Mouse (Mus musculus): Measurements from ENCODE around the gene Mymx.
A peak's percentile ranks its signal among the peaks of the same experiment; 100 is the strongest.
"Not testable (repeated sequence)": the region's sequence is repeated elsewhere in the genome, so short reads cannot be mapped to it uniquely, and the experiment has no call there.

The Mymx gene

DNA sequence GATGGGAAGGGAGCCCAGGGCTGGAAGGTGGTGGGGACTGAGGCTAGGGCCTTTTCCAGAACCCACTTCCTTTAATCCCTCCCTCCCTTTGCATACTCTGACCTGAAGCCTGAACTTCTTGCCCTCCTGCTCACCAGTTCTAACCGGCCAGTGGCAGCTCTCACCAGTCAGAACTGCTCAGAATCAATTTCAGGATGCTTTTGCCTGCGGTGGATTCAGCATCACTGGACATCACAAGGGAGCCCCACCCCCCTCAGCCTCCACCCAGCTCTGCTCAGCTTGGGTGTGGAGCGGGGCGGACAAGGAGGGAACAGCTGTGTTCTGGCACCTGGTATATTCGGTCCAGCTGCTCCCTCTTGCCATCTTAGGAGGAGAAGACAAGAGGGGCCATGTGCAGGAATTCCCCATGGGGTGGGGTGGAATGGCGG is at the start of gene Mymx:
TSS of gene Mymx (minus strand) at position 226 of the 428 bp plus-strand sequence.
- DNase-seq (ENCODE audit: low spot score) = no peak

DNA sequence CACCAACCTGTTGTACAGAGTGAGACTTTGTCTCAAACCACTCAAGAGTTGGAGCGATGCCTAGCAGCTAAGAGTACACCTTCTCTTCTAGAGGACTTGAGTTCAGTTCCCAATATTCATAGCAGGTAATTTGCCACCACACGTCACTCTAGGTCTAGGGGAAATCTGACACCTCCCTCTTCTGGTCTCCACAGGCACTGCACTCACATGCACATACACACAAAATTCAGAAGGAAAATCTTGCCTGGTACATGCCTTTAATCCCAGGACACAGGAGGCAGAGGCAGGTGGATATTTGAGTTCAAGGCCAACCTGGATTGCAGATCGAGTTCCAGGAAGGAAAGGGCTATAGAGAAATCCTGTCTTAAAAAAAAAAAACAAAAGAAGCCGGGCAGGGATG is 42.3 kb upstream of the Mymx start:
- DNase-seq (ENCODE audit: low spot score) = no peak

- DNase-seq (ENCODE audit: low spot score) = no peak
Observed at GRCm38 (mm10) chr17:45642701-45643100, 40.8 kb upstream of the Mymx start.

DNA sequence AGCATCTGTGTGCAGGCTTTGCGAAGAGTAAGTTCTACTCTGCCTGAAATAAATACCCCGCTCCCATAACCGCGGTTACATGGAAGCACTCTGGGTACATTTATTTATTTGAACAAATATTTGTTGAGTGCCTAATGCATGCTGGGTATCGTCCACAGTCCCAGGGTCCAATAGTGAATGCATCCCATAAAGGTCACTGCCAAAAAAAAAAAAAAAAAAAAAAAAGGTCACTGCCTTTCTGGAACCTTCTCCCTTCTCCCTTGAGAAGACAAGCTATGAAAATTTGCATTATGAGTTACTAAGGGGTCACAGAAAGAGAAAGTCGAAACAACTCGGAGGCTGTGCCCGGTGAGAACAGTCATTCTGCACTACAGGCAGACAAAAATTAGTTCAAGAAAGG is 40.1 kb upstream of the Mymx start:
- DNase-seq (ENCODE audit: low spot score) = no peak

DNA sequence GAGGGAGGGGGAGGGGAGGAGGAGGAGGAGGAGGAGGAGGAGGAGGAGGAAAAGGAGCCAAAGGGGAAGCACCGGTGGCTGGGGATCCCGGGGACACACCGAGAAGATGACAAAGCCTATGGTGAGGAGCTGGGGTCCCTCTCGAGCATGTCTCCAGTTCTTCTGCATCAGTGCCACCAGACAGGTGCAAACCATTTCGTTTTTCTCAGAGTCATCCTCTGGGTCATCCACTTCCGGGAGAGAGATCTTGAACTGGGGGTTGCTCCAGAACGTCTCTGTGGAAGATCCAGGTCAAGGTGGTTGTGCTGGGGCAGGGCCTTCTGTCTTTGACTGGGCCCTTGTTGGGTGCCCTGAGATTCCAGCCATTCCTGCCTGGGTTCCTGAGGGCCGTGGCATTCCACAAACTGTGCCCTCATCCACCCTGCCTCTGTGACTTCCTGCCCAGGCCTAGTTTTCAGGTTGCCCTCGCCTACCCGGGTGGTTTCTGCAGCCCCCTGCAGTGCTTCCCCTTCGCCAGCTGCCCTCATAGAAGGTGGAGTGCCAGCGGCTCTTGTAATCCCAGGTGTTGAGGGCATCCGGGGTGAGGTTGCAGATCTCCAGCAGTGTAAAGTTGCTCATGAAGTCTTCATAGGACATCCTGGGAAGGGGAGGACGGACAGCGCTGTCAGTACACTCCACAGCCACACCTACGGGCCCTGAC is 36.8 kb upstream of the Mymx start:
- DNase-seq (ENCODE audit: low spot score) = no peak

GRCm38 (mm10) chr17:45634033-45634432 is 32.1 kb upstream of the Mymx start:
- DNase-seq (ENCODE audit: low spot score) = no peak

DNA sequence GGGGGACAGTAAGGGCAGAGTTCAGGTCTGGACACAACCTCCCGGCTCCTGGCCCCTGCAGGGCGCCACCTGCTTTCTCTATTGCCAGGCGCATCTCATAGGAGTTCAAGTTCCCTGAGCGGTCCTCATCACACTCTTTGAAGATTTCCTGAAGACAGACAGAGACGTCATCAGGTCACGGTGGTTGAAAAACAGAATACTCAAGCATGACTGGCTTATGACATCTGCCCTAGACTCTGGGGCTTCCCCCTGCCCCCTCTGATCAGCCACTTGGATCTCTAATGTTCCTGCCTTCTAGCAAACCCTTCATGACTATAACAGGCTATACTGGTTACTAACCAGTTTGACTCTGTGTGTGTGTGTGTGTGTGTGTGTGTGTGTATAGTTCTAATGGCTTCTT is 30.0 kb upstream of the Mymx start:
- DNase-seq (ENCODE audit: low spot score) = no peak

- no peak for DNase-seq (ENCODE audit: low spot score)
Observed at GRCm38 (mm10) chr17:45630992-45631391, 29.1 kb upstream of the Mymx start.

DNA sequence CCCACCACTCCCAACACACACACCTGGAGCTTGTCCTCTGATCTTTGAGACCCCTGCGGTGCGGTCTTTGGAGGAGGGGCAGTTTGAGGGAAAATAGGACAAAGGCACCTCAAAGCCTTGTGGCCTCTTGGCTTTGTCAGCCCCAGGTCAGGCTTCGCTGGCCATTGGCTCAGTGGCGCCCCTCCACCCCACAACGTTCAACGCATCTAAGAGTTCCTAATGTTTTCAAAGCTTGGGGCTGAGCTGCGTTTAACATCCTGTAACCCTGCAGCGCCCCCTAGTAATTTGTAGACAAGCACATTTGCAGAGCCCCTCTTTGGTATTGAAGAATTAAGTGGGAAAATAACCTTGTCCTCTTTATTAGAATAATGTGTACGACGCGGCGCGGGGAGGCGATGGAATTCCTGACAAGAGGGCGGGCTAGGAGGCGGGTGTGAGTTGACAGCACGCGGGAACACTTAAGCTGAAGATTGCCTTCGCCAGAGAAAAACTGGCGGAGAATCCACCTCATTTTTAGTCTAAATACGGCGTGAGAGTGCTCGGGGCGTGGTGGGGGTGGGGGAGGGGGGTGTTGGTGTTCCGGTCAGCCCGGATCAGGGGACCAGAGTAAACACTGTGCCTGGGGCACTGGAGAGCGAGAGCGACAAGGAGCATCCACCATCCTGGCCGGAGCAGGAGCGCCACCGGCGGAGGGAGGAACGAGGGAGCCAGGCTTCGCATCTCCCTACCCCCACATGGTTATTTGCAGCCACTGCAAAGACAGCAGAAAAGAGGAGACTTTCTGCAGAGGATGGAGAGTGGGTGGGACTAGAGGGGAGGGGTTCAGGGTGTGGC is 28.2 kb upstream of the Mymx start:
- no peak for DNase-seq (ENCODE audit: low spot score)

DNA sequence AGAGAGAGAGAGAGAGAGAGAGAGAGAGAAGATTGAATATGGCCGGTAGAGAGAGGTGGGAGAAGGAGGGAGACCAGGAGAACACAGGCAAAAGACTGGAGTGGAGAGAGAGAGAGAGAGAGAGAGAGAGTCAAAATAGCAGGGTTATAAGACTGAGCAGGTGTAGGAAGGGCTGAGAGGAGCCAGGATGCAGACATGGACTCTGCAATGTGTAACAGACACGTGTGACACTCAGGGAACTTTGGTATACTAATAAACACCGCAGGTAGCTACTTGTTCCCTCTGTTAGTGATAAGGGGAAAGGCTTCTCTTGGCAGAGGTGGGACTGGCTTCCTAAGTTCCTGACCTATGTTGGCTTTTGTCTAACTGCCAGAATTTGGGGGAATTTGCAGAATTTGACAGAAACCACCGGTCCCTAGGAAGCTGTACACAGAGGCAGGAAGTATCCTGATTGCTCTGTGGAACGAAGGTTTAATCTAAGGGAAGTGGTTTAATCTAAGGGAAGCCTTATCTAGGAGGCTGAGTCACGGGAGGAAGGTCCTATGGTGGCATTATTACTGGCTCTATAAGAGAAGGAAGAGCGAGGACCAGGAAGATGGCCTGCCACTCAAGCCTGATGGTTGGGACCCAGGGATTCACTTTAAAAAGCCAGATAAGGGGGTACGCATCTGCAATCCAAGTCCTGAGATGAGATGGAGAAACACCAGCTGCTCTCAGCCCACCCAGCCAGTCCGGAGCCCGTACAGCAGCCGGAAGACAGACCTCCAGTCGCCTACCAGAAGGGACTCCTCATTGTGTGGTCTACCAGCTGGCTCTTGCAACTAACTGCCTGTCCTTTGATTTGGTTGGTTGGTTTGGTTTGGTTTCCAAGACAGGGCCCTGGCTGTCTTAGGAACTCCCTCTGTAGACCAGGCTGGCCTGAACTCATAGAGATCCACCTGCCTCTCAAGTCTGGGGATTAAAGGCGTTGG is 27.3 kb upstream of the Mymx start:
- no peak for DNase-seq (ENCODE audit: low spot score)

- DNase-seq (ENCODE audit: low spot score) = no peak
Observed at GRCm38 (mm10) chr17:45628160-45628559, 26.3 kb upstream of the Mymx start.

DNA sequence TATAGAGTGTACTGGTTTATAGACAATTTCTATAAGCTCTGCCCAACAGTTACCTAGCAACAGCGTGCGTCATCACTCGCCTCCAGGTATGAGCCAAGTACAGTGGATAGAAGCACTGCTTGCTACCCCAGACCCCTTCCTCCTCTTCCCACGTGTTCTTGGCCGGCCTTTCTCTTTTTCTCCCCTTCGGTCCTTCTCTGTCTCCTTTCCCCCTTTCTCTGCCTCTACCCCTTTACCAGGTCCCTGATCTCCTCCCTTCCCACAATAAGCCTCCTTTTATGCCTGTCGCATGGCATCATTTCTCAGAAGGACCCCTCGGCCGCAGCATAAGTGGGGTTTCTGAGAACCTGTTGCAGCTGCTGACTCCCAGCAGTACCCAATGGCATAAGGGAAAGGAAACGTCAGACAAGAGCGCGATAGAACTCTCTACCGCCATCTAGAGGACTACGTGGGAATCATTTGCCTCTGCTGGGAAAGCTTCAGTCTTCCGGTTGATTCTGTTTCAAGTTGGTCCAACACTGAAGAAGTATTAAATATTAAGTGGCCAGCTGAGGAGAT is 24.8 kb upstream of the Mymx start:
- peak; percentile 54 for DNase-seq (ENCODE audit: low spot score)

- not testable (repeated sequence) for DNase-seq (ENCODE audit: low spot score)
Observed at GRCm38 (mm10) chr17:45623425-45623824, 21.5 kb upstream of the Mymx start.

- DNase-seq (ENCODE audit: low spot score) = no peak
Observed at GRCm38 (mm10) chr17:45619386-45620256, 17.7 kb upstream of the Mymx start.

DNA sequence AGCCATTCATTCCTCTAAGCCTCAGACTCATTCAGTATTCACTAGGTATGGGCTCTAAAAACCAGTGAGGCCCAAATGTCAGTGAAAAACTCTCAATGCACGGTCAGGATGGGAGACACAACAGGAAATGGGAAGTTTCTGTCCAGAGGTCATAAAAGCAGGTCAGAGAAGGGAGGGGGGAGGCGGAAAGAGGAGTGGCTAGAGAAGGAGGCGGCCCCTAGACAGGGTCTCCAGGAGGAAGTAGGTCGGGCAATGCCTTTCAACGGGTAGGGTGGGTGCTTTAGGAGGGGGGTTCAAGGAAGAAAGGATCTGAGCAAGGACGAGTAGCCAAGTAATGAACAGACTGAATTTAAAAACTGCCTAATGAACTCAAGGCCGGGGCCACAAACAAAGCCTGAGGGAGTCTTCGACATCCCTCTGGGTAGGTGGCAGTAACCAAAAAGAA is 17.1 kb upstream of the Mymx start:
- DNase-seq (ENCODE audit: low spot score) = peak; percentile 86

DNA sequence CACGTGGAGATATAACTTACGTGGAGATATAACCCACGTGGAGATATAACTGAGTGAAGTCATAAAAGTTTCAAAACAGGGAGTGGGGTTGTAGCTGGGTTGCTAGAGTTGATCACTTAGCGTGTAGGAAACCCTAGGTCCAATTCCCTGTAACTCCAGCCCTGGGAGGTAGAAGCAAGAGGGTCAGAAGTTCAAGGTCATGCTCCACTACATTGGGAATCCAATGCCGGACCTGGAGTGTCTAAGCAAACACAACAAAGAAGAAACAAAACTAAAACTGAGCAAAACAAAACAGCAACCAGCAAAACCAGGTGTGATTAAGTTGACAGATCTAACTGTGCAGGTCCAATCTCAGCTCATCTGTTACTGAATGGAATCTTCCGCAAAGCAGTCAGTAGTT is 15.8 kb upstream of the Mymx start:
- no peak for DNase-seq (ENCODE audit: low spot score)

GRCm38 (mm10) chr17:45616679-45617078 is 14.8 kb upstream of the Mymx start:
- DNase-seq (ENCODE audit: low spot score) = no peak

DNA sequence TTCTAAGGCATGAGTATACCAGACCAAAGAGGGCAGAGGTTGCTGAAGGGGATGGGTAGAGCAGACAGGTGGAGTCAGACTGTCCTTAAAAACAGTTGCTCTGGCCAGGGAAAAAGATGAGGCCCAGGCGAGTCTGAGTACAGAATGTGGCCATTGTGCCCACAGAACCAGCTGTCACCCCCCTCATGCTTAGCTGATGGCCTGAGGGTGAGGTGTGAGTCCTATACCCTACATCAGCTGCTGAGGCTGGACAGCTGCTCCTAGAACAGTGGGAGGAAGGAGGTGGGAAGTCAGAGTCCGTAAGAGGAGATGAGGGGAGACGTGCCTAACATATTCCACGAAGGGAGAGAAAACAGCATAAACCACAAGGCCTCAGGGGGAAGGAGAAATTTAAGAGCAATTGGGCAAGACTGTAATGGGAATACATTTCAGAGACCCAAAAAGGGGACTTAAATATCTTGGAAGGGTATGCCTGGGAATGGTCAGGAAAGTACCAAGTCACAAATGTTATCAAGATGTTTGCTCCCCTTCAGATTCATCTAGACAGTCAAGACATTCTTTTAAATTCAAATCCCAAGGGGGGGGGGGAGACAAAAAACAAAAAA is 14.2 kb upstream of the Mymx start:
- DNase-seq (ENCODE audit: low spot score) = no peak

- no peak for DNase-seq (ENCODE audit: low spot score)
Observed at GRCm38 (mm10) chr17:45612921-45613320, 11.0 kb upstream of the Mymx start.

GRCm38 (mm10) chr17:45612008-45612407 is 10.1 kb upstream of the Mymx start:
- DNase-seq (ENCODE audit: low spot score) = no peak

Measured in yolk sac, embryonic 10.5 days (tissue).